Mouse (Mus musculus): ENCODE data around the gene Thrb. TPM values are rescaled to one million over a fixed set of nuclear protein-coding genes. Genes with fewer than 3 reads are reported as not detected.

Thrb gene
- total and polyA plus RNA-seq, 3 experiments: not detected

DNA sequence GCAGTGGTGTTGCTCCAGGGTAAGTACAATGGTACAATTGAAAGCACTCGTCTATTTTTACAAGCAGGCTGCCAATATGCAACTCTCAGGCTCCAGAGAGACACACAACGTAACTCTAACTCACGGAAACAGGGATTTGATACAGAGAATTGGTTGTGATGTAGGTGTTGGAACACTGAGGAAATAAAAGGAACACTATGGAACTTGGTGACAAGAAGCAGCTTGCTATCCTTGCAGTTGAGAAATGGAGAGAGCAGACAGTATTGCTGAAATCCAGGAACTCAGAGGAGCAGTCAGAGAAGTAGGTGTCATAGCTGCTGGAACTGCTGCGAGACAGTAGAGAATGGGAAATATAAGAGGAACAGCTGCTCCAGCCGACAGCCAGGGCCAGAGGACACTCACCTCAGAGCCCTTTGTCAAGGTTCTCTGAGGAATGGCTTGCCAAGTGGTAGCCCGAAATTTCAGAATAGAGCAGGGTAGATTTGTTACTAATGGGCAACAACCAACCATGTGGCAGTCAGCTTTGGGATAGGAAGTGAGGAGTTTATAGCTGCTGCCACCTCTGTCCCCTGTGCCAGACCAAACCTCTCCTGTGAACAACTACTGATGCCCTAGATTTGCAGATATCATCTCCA, 252.6 kb downstream of the Thrb start:
- no peaks in the 10 kb centered on the region for H3K36me3 ChIP-seq (ENCODE audit: control insufficient read depth in 1 of 2, insufficient read depth in 2 of 2, low read length in 2 of 2)
- no peaks in the 10 kb centered on the region for H3K9me3 ChIP-seq (replicated peaks; ENCODE audit: insufficient read depth, low read length)
- no peaks in the 10 kb centered on the region for H3K4me1 ChIP-seq (ENCODE audit: control insufficient read depth in 1 of 2, insufficient read depth in 2 of 2, low read length in 2 of 2)
- DNase-seq (ENCODE audit: low read depth, low spot score): no peak
- H3K9ac ChIP-seq (ENCODE audit: control insufficient read depth, low read depth, low read length, poor library complexity, severe bottlenecking): no peak overlapping the region
- TF ChIP-seq GABPA (IDR thresholded peaks at IDR 0.05; ENCODE audit: low read depth, low read length) (no peak), TAL1 (IDR thresholded peaks at IDR 0.05; ENCODE audit: low read length) (no peak), E2F4 (IDR thresholded peaks at IDR 0.05; ENCODE audit: borderline replicate concordance, low read depth, low read length) (no peak), POLR2A (IDR thresholded peaks at IDR 0.05; ENCODE audit: control insufficient read depth in 1 of 2, insufficient read depth in 1 of 2, low read depth in 1 of 2, low read length in 2 of 2, poor library complexity in 1 of 2) (no peak), USF1 (IDR thresholded peaks at IDR 0.05; ENCODE audit: low read depth, low read length) (no peak), CHD1 (IDR thresholded peaks at IDR 0.05; ENCODE audit: low read depth, low read length) (no peak), MYC (IDR thresholded peaks at IDR 0.05; ENCODE audit: low read depth, low read length) (no peak), ELF1 (IDR thresholded peaks at IDR 0.05; ENCODE audit: low read depth, low read length) (no peak), GATA1 (IDR thresholded peaks at IDR 0.05; ENCODE audit: low read depth, low read length) (no peak), ZKSCAN1 (IDR thresholded peaks at IDR 0.05; ENCODE audit: low read depth, low read length) (no peak), JUND (IDR thresholded peaks at IDR 0.05; ENCODE audit: low read depth, low read length) (no peak), MYB (IDR thresholded peaks at IDR 0.05; ENCODE audit: low read depth, low read length) (no peak)
- no peaks in the 10 kb centered on the region for H3K27me3 ChIP-seq (ENCODE audit: control insufficient read depth in 1 of 2, insufficient read depth in 2 of 2, low read length in 2 of 2)
- no peak overlapping the region for H3K4me3 ChIP-seq (ENCODE audit: control insufficient read depth in 1 of 2, insufficient read depth in 1 of 2, low read depth in 2 of 2, low read length in 2 of 2)
- no peak overlapping the region for H3K27ac ChIP-seq (ENCODE audit: control insufficient read depth, low read depth, low read length)
- no peaks in the 10 kb centered on the region for H3K79me2 ChIP-seq (ENCODE audit: control insufficient read depth, insufficient read depth, low read length, poor library complexity)

GRCm38 (mm10) chr14:17915556-17915955, 255.5 kb downstream of the Thrb start:
- no peak for DNase-seq (ENCODE audit: low read depth, low spot score)
- H3K4me1 ChIP-seq (ENCODE audit: control insufficient read depth in 1 of 2, insufficient read depth in 2 of 2, low read length in 2 of 2): no peaks in the 10 kb centered on the region
- no peak overlapping the region for H3K9ac ChIP-seq (ENCODE audit: control insufficient read depth, low read depth, low read length, poor library complexity, severe bottlenecking)
- no peak overlapping the region for H3K4me3 ChIP-seq (ENCODE audit: control insufficient read depth in 1 of 2, insufficient read depth in 1 of 2, low read depth in 2 of 2, low read length in 2 of 2)
- H3K36me3 ChIP-seq (ENCODE audit: control insufficient read depth in 1 of 2, insufficient read depth in 2 of 2, low read length in 2 of 2): no peaks in the 10 kb centered on the region
- no peaks in the 10 kb centered on the region for H3K27me3 ChIP-seq (ENCODE audit: control insufficient read depth in 1 of 2, insufficient read depth in 2 of 2, low read length in 2 of 2)
- no peak for TF ChIP-seq POLR2AphosphoS5 (IDR thresholded peaks at IDR 0.05; ENCODE audit: borderline replicate concordance, low read depth, low read length)
- TF ChIP-seq MAX (IDR thresholded peaks at IDR 0.05; ENCODE audit: low read length): no peak
- TF ChIP-seq USF2 (IDR thresholded peaks at IDR 0.05; ENCODE audit: borderline replicate concordance in 1 of 2, insufficient read depth in 1 of 2, low read depth in 1 of 2, low read length in 2 of 2): no peak
- TF ChIP-seq HCFC1 (IDR thresholded peaks at IDR 0.05; ENCODE audit: low read depth, low read length): no peak
- no peak for TF ChIP-seq GATA1 (IDR thresholded peaks at IDR 0.05; ENCODE audit: low read depth, low read length)
- H3K9me3 ChIP-seq (replicated peaks; ENCODE audit: insufficient read depth, low read length): no peaks in the 10 kb centered on the region
- H3K27ac ChIP-seq (ENCODE audit: control insufficient read depth, low read depth, low read length): no peak overlapping the region
- H3K79me2 ChIP-seq (ENCODE audit: control insufficient read depth, insufficient read depth, low read length, poor library complexity): no peaks in the 10 kb centered on the region
